Mouse (Mus musculus) liver (tissue): ENCODE results near the gene Dok3.

Experiments used
- DNase-seq: peaks from one replicate; pipeline ENCODE4 v3.0.0-alpha.2; 2020; ENCODE audit warnings: mixed read lengths

The Dok3 gene

GRCm38 (mm10) chr13:55505810-55506209 lies 23.3 kb downstream of the Dok3 start:
- DNase-seq, result no peak

- no peak for DNase-seq
Observed at GRCm38 (mm10) chr13:55504390-55504789, 24.7 kb downstream of the Dok3 start.

- no peak for DNase-seq
Observed at GRCm38 (mm10) chr13:55502405-55502804, 26.7 kb downstream of the Dok3 start.

- DNase-seq, result no peak
Observed at GRCm38 (mm10) chr13:55500575-55500974, 28.5 kb downstream of the Dok3 start.

- no peak for DNase-seq
Observed at GRCm38 (mm10) chr13:55498906-55499305, 30.2 kb downstream of the Dok3 start.

GRCm38 (mm10) chr13:55496661-55497060 lies 32.4 kb downstream of the Dok3 start:
- no peak for DNase-seq

- DNase-seq, result no peak
Observed at GRCm38 (mm10) chr13:55495702-55496101, 33.4 kb downstream of the Dok3 start.

- DNase-seq, result no peak
Observed at GRCm38 (mm10) chr13:55494883-55495621, 34.0 kb downstream of the Dok3 start.

- DNase-seq, result no peak
Observed at GRCm38 (mm10) chr13:55494257-55494656, 34.8 kb downstream of the Dok3 start.

GRCm38 (mm10) chr13:55487578-55488498 lies 41.3 kb downstream of the Dok3 start, which contains the start of gene Dbn1:
Gene Dbn1 (minus strand): TSS chr13:55488111.
- peak; percentile 56 for DNase-seq

- DNase-seq, result no peak
Observed at GRCm38 (mm10) chr13:55486916-55487577, 42.0 kb downstream of the Dok3 start.

- no peak for DNase-seq
Observed at GRCm38 (mm10) chr13:55486029-55486794, 42.9 kb downstream of the Dok3 start.

GRCm38 (mm10) chr13:55484520-55485088 lies 44.5 kb downstream of the Dok3 start:
- DNase-seq, result no peak

- DNase-seq, result no peak
Observed at GRCm38 (mm10) chr13:55483593-55483992, 45.5 kb downstream of the Dok3 start.

GRCm38 (mm10) chr13:55483071-55483470 lies 46.0 kb downstream of the Dok3 start:
- DNase-seq, result no peak

GRCm38 (mm10) chr13:55482542-55482941 lies 46.6 kb downstream of the Dok3 start:
- DNase-seq, result no peak

GRCm38 (mm10) chr13:55479929-55480328 lies 49.2 kb downstream of the Dok3 start:
- DNase-seq, result no peak

GRCm38 (mm10) chr13:55479008-55479407 lies 50.1 kb downstream of the Dok3 start:
- no peak for DNase-seq

GRCm38 (mm10) chr13:55478036-55478435 lies 51.1 kb downstream of the Dok3 start:
- peak; percentile 30 for DNase-seq

- no peak for DNase-seq
Observed at GRCm38 (mm10) chr13:55477492-55477891, 51.6 kb downstream of the Dok3 start.

- DNase-seq, result no peak
Observed at GRCm38 (mm10) chr13:55476256-55476655, 52.8 kb downstream of the Dok3 start.

GRCm38 (mm10) chr13:55475750-55476149 lies 53.3 kb downstream of the Dok3 start:
- no peak for DNase-seq
